Mouse (Mus musculus) stomach, postnatal 0 days (tissue): ENCODE data around the gene Ispd.

Experiments
- CTCF ChIP-seq: IDR thresholded peaks from 2 replicates; pipeline ENCODE4 v1.5.1; 2016; ENCODE audit warnings: antibody characterized with exemption, low read depth, mild to moderate bottlenecking, moderate library complexity
- EP300 ChIP-seq: optimal IDR thresholded peaks from 2 replicates; pipeline ENCODE3; 2016; ENCODE audit warnings: antibody characterized with exemption

DNA sequence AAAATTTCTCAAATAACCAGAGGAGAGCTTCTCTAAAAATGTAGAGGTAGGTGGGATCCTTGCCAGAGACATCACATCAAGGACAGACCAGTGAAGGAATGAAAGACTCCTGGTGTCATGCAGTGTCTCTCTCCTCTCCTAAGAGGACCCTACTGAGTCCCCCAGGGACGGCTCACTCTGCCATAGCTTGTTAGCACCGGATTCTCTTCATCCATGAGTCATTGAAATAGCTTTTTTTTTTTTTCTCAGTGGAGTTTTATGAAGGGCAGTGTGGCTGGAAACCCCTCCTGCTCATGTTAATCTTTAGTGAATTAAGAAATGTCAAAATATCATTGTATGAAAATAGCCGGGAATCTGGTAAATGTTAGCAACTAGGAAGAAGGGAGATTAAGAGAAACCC is 342.1 kb downstream of the Ispd start:
- no peak for TF ChIP-seq CTCF
- no peak for TF ChIP-seq EP300
